Mouse (Mus musculus) kidney, adult 2 months (tissue): ENCODE measurements around the gene Tmem242. TPM values are rescaled to one million over a fixed set of nuclear protein-coding genes. Genes with fewer than 3 reads are reported as not detected.

Source experiments
- DNase-seq: peaks from one replicate; pipeline ENCODE4 v3.0.0; 2021
- H3K27ac ChIP-seq: fragments of 200-500 bp; 2 replicates; pipeline ENCODE4 v1.5.1; 2012; ENCODE audit warnings: low read depth, low read length, control low read depth, inconsistent platforms; ENCODE audit not compliant: insufficient read depth
- H3K27me3 ChIP-seq: fragments of 200-500 bp; replicated peaks from 2 replicates; pipeline ENCODE4 v1.6.1; 2012; ENCODE audit warnings: mild to moderate bottlenecking, moderate library complexity, low read length, inconsistent platforms; ENCODE audit not compliant: control insufficient read depth, insufficient read depth
- H3K36me3 ChIP-seq: fragments of 200-500 bp; 2 replicates; pipeline ENCODE4 v1.6.1; 2012; ENCODE audit warnings: mild to moderate bottlenecking, moderate library complexity, low read length, inconsistent platforms; ENCODE audit not compliant: control insufficient read depth, insufficient read depth
- H3K4me1 ChIP-seq: fragments of 200-500 bp; 2 replicates; pipeline ENCODE4 v1.6.1; 2011; ENCODE audit warnings: low read length; ENCODE audit not compliant: control insufficient read depth, insufficient read depth
- H3K4me3 ChIP-seq: fragments of 200-500 bp; 2 replicates; pipeline ENCODE4 v1.5.1; 2011; ENCODE audit warnings: mild to moderate bottlenecking, low read depth, low read length, control low read depth; ENCODE audit not compliant: insufficient read depth
- CTCF ChIP-seq: fragments of 200-500 bp; conservative IDR thresholded peaks from 2 replicates; pipeline ENCODE4 v1.5.1; 2011; ENCODE audit warnings: low read depth, mild to moderate bottlenecking, control low read depth, low read length, moderate library complexity, mixed read lengths; ENCODE audit not compliant: insufficient read depth, insufficient read length
- POLR2A ChIP-seq: fragments of 200-500 bp; IDR thresholded peaks from one replicate; pipeline ENCODE4 v1.6.1; 2011; ENCODE audit warnings: low read depth, low read length, control low read depth
- WGBS: fragments of 180-500 bp; shearing (Covaris S2); methylation state at CpG from one replicate; pipeline ENCODE4 v1.1.7; 2018; 5-methylcytosine and 5-hydroxymethylcytosine counted together
- polyA plus RNA-seq: library from polyadenylated mRNA; depleted of rRNA; stranded (reverse); fragments of >200 nt; gene quantifications from 2 replicates; pipeline ENCODE4 v1.2.3, GENCODE M21; 2012

The Tmem242 gene
- polyA plus RNA-seq, 1 experiment, result 28.2 TPM

- H3K27me3 ChIP-seq, result no peaks in the 10 kb centered on the region
- H3K4me1 ChIP-seq, result no peaks in the 10 kb centered on the region; the same call in 1 of the 2 replicates
- no peak overlapping the region for H3K27ac ChIP-seq
- DNase-seq, result peak; percentile 95
- H3K36me3 ChIP-seq, result no peaks in the 10 kb centered on the region
- TF ChIP-seq POLR2A, result no peak
- TF ChIP-seq CTCF, result peak; percentile 98
- no peak overlapping the region for H3K4me3 ChIP-seq
- 49% methylated on average over 10 of the region's 10 CpGs for WGBS
These were observed 10.8 kb downstream of the Tmem242 start for GRCm38 (mm10) chr17:5429090-5429771.

- no peak for TF ChIP-seq POLR2A
- TF ChIP-seq CTCF, result no peak
- Histone ChIP-seq H3K36me3 (no peaks in the 10 kb centered on the region), H3K4me1 (no peaks in the 10 kb centered on the region; the same call in 1 of the 2 replicates), H3K27ac (no peak overlapping the region), H3K4me3 (no peak overlapping the region), H3K27me3 (no peaks in the 10 kb centered on the region)
- DNase-seq, result no peak
- WGBS, result 40% methylated on average over 3 of the region's 3 CpGs
These were observed 14.9 kb downstream of the Tmem242 start for GRCm38 (mm10) chr17:5425204-5425603.

- Histone ChIP-seq H3K27me3 (no peaks in the 10 kb centered on the region), H3K27ac (no peak overlapping the region), H3K36me3 (no peaks in the 10 kb centered on the region), H3K4me3 (no peak overlapping the region), H3K4me1 (no peaks in the 10 kb centered on the region; the same call in 1 of the 2 replicates)
- 86% methylated on average over 8 of the region's 8 CpGs for WGBS
- TF ChIP-seq POLR2A (no peak), CTCF (no peak)
- DNase-seq, result no peak
These were observed 15.9 kb downstream of the Tmem242 start for GRCm38 (mm10) chr17:5424156-5424555.

GRCm38 (mm10) chr17:5421835-5422234 is 18.2 kb downstream of the Tmem242 start:
- DNase-seq, result no peak
- H3K27me3 ChIP-seq, result no peaks in the 10 kb centered on the region
- no peaks in the 10 kb centered on the region for H3K36me3 ChIP-seq
- H3K4me3 ChIP-seq, result no peak overlapping the region
- H3K27ac ChIP-seq, result no peak overlapping the region
- no peaks in the 10 kb centered on the region for H3K4me1 ChIP-seq
- TF ChIP-seq POLR2A, result no peak
- no peak for TF ChIP-seq CTCF
- 49% methylated on average over 4 of the region's 4 CpGs for WGBS

GRCm38 (mm10) chr17:5419771-5420518 is 20.1 kb downstream of the Tmem242 start:
- H3K27ac ChIP-seq, result no peak overlapping the region
- no peak for DNase-seq
- TF ChIP-seq POLR2A (no peak), CTCF (no peak)

GRCm38 (mm10) chr17:5419056-5419455 is 21.0 kb downstream of the Tmem242 start:
- 89% methylated on average over 9 of the region's 9 CpGs for WGBS

More at GRCm38 (mm10) chr17:5419771-5420518, 20.1 kb downstream of the Tmem242 start:
- Histone ChIP-seq H3K27me3 (no peaks in the 10 kb centered on the region), H3K36me3 (no peaks in the 10 kb centered on the region), H3K4me3 (no peak overlapping the region), H3K4me1 (no peaks in the 10 kb centered on the region)
- WGBS, result 71% methylated on average over 6 of the region's 6 CpGs

GRCm38 (mm10) chr17:5418545-5418944 is 21.5 kb downstream of the Tmem242 start, which contains the start of gene Ldhal6b:
TSS of gene Ldhal6b (minus strand) at chr17:5418767.
- H3K4me3 ChIP-seq, result no peak within 1 kb of the TSS
- no peak for DNase-seq
- no peaks in the 10 kb centered on the region for H3K27me3 ChIP-seq
- 97% methylated on average over 11 of the region's 11 CpGs for WGBS
- H3K27ac ChIP-seq, result no peak within 1 kb of the TSS
- H3K36me3 ChIP-seq, result no peaks in the 10 kb centered on the region
- no peaks in the 10 kb centered on the region for H3K4me1 ChIP-seq
- no peak for TF ChIP-seq CTCF
- TF ChIP-seq POLR2A, result no peak

More at GRCm38 (mm10) chr17:5419056-5419455, 21.0 kb downstream of the Tmem242 start:
- H3K27ac ChIP-seq, result no peak overlapping the region
- H3K4me1 ChIP-seq, result no peaks in the 10 kb centered on the region
- no peak for TF ChIP-seq CTCF
- TF ChIP-seq POLR2A, result no peak
- H3K36me3 ChIP-seq, result no peaks in the 10 kb centered on the region
- no peak overlapping the region for H3K4me3 ChIP-seq
- H3K27me3 ChIP-seq, result no peaks in the 10 kb centered on the region
- DNase-seq, result no peak
